Mouse (Mus musculus): ENCODE data around the gene Pcolce2.

GRCm38 (mm10) chr9:95668306-95668705, 30.9 kb downstream of the Pcolce2 start:
- TF ChIP-seq GATA1 (IDR thresholded peaks at IDR 0.05; ENCODE audit: low read length) (no peak), TAL1 (IDR thresholded peaks at IDR 0.05; ENCODE audit: low read length) (no peak)

Measured in erythroblast, embryonic 14.5 days (primary cell).